Mouse (Mus musculus) duodenum, adult 2 months (tissue): ENCODE data around the gene Gsc2. TPM values are rescaled to one million over a fixed set of nuclear protein-coding genes. Genes with fewer than 3 reads are reported as not detected.

Experiments used
- polyA plus RNA-seq: library from polyadenylated mRNA; depleted of rRNA; stranded (reverse); fragments of >200 nt; gene quantifications from 2 replicates; pipeline ENCODE4 v1.2.3, GENCODE M21; 2012; ENCODE audit warnings: low replicate concordance; rRNA removed

Gsc2 gene
- polyA plus RNA-seq = not detected in 2 replicates

DNA sequence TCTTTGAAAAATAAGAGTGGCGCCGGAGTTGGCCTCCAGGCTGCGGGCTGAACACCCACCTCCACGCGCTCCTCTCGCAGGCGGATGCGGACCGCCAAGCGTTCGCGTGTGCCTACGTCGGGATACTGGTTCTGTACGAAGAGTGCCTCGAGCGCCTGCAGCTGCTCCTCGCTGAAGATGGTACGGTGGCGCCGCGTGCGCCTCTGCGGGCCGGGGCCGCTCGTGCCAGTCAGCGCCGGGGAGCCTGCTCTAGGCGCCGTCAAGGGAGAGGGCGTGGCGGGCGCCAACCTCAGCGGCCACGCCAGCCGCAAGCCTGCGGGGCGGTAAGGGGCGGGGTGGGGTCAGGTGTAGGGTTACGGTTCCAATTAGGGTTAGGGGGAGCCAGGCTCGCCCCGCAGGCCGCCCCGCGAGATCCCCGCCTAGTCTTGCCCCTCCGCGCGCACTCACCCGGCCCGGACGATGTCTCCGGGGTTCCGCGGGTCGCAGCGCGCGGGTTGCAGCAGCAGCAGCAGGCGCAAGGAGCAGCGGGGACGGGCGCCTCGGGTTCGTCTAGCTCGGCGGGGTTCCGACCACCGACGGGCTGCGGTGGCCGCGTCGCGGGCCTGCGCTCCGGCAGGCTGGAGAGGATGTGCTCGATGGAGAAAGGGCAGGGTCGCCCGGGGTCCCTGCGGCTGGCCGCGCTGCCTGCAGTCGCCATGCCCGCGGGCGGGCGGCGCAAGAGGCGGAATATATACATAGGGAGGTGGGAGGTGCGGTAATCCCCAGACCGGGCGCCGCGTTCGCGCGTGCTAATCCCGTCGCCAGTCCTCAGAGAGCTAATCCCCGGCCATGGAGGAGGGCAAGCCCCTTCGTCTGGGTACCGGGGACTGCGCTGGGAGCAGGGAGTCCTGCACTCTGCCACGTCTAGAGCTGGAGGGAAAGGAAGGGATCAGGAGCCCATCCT is at the start of gene Gsc2:
Gsc2 (minus strand) TSS at position 753 of the 943 bp plus-strand sequence.

DNA sequence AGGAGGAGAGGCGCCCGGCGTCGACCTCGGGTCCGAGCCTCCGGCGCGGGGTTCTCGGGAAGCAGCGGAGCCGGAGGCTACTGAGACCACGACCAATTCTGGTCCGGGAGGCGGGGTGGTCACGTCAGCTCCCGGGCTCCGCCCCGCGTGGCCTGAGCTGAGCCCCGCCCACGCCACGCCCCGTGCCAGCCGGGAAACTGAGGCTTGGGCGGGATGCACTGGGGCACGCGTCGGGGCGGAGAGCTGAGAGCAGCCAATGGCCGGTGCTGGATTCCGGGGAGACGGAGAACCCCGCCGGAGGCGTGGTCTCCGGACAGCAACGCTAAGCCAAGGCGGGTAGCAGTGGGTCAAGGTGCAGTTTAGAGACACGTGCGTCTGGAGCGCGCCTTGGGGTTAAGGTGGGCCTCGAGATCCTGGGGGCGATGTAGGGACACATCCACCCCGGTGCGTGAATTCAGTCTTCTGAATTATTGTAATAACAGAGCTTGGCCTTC is 13.3 kb upstream of the Gsc2 start, which contains the start of gene Slc25a1:
Slc25a1 (minus strand) TSS at position 133 of the 494 bp plus-strand sequence.

DNA sequence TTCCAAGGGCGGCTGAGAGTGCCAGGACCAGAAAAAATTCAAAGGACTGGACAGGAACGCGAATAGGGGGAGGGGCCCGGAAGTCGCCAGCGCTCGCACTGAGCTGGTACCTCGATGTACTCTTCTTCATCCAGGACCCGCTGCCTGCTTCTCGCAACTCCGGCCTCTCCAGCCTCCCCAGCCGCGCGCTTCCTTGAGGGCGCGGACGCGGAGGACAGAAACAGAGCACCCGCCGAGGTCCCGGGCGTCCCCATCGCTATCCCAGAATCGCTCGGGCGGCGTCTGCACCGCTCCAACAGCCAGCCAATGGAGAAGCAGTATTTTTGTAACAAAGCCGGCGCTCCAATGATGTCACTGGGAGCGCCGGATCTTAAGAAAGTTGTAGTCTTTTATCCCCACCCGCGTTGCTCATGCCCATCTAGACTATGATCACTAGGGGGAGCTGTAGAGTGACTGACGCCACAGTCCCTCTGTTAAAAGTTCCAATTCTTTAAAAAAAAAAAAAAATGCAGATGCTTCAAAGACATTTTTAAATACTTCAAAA is 3.7 kb downstream of the Gsc2 start, which contains the start of gene Ess2:
Ess2 (minus strand) TSS at position 297 of the 544 bp plus-strand sequence.

DNA sequence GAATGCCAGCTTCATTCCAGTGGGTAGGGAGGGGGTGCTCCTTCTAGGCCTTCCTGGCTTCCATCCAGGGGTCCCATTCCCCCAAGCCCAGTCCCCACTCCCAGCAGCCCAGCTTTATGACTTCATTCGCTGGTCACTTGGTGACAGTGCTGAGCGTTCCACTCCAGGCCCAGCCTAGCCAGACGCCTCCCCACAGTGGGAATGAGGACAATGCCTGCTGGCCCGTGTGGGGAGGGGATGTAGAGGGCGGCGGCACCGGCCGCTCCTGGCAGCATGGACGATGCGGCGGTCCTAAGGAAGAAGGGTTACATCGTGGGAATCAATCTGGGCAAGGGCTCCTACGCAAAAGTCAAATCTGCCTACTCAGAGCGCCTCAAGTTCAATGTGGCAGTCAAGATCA is 16.4 kb downstream of the Gsc2 start, which contains the start of the genes Dgcr2 and Tssk2:
Dgcr2 (minus strand) TSS at position 101 of the 400 bp plus-strand sequence.
Tssk2 (plus strand) TSS at position 176 of the 400 bp plus-strand sequence.

DNA sequence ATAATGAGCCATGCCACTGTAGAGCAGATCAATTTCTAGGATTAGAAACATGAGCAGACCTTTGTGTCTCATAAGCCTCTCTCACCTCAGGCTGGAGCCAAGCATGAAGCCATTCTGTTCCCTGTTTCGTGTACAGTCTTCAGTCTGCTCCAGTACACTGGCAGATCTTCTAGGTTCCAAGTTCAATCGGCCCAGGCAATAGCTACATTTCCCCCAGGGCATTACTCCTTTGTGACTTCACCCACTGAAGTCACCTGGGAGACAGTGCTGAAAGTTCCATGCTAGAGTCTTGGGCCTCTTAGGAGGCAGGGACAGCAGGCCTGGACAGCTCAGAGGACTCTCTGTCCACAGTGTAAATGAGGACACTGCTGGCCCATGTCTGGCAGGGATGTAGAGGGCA is 20.9 kb downstream of the Gsc2 start, which contains the start of gene Tssk1:
Tssk1 (plus strand) TSS at position 301 of the 400 bp plus-strand sequence.

DNA sequence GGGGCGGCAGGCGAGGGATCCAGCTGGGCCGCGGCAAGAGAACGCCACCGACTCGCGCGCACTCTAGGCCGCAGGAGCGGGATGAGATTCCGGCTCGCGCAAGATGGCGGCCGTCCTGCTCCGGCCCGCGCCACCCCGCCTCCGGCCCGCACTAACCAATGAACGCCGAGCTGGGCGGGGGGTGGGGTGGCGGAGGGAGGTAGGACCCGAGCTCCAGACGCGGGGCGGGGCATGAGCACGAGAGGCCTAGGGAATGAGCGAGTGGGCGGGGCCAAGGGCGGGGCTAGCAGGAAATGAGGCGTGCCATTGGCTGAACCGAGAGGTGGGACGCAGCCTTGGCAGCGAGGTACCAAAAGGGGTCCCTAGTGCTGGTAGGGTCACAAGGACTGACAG is 23.3 kb downstream of the Gsc2 start, which contains the start of gene Gm20518:
Gm20518 (minus strand) TSS at position 105 of the 393 bp plus-strand sequence.

Other genes starting within 250 kb of the Gsc2 start
- 85.9 and 111 TPM in 2 replicates for gene Med15, start 182.2 kb downstream of the Gsc2 start, polyA plus RNA-seq
- gene Klhl22, start 155.4 kb downstream of the Gsc2 start, polyA plus RNA-seq = 24.2 and 34.0 TPM in 2 replicates
- 32.0 and 34.5 TPM in 2 replicates for gene Scarf2, start 117.8 kb downstream of the Gsc2 start, polyA plus RNA-seq
- gene B830017H08Rik, start 81.9 kb downstream of the Gsc2 start, polyA plus RNA-seq = 0.05 TPM in 1 of 2 replicates, not detected in the other
- gene Car15, start 76.7 kb downstream of the Gsc2 start, polyA plus RNA-seq = 9.6 and 13.0 TPM in 2 replicates
- gene Gm20518, start 23.4 kb downstream of the Gsc2 start, polyA plus RNA-seq = 0.96 and 1.7 TPM in 2 replicates
- 0.05 TPM in 1 of 2 replicates, not detected in the other for gene Tssk1, start 20.8 kb downstream of the Gsc2 start, polyA plus RNA-seq
- 105 and 128 TPM in 2 replicates for gene Dgcr2, start 16.5 kb downstream of the Gsc2 start, polyA plus RNA-seq
- not detected in 2 replicates for gene Tssk2, start 16.4 kb downstream of the Gsc2 start, polyA plus RNA-seq
- 14.2 and 14.3 TPM in 2 replicates for gene Ess2, start 3.7 kb downstream of the Gsc2 start, polyA plus RNA-seq
- 321 and 435 TPM in 2 replicates for gene Slc25a1, start 13.2 kb upstream of the Gsc2 start, polyA plus RNA-seq
- gene Vpreb2, start 65.4 kb upstream of the Gsc2 start, polyA plus RNA-seq = not detected in 2 replicates
- gene Dgcr6, start 137.8 kb upstream of the Gsc2 start, polyA plus RNA-seq = 67.4 and 199 TPM in 2 replicates
- 50.2 and 81.1 TPM in 2 replicates for gene Prodh, start 175.1 kb upstream of the Gsc2 start, polyA plus RNA-seq
- gene Rtn4r, start 212.6 kb upstream of the Gsc2 start, polyA plus RNA-seq = 11.3 and 34.8 TPM in 2 replicates